Mouse (Mus musculus) forebrain, embryonic 16.5 days (tissue): Measurements from ENCODE around the gene Golt1b. TPM values are rescaled to one million over a fixed set of nuclear protein-coding genes. Genes with fewer than 3 reads are reported as not detected.

Experiments used
- ATAC-seq: fragments of 200-750 bp; cut with Nextera tagmentation; 2 replicates; pipeline ENCODE4 v1.8.0; 2017; ENCODE audit warnings: mild to moderate bottlenecking, moderate library complexity
- H3K27ac ChIP-seq: fragments of 300-500 bp; sonication (generic); 2 replicates; pipeline ENCODE4 v1.5.1; 2014; ENCODE audit warnings: low read length, control low read depth
- H3K27me3 ChIP-seq: fragments of 300-500 bp; sonication (generic); replicated peaks from 2 replicates; pipeline ENCODE4 v1.6.1; 2014; ENCODE audit warnings: low read length; ENCODE audit not compliant: control insufficient read depth, insufficient read depth
- H3K36me3 ChIP-seq: fragments of 300-500 bp; sonication (generic); 2 replicates; pipeline ENCODE4 v1.6.1; 2014; ENCODE audit not compliant: control insufficient read depth, insufficient read depth
- H3K4me1 ChIP-seq: fragments of 300-500 bp; sonication (generic); replicated peaks from 2 replicates; pipeline ENCODE4 v1.6.1; 2014; ENCODE audit warnings: low read length; ENCODE audit not compliant: control insufficient read depth, insufficient read depth
- H3K4me2 ChIP-seq: fragments of 300-500 bp; sonication (generic); 2 replicates; pipeline ENCODE4 v1.6.1; 2014; ENCODE audit warnings: mild to moderate bottlenecking, low read length, control low read depth
- H3K4me3 ChIP-seq: fragments of 300-500 bp; sonication (generic); replicated peaks from 2 replicates; pipeline ENCODE4 v1.5.1; 2014; ENCODE audit warnings: mild to moderate bottlenecking, low read length, control low read depth
- H3K9ac ChIP-seq: fragments of 300-500 bp; sonication (generic); replicated peaks from 2 replicates; pipeline ENCODE4 v1.6.1; 2014; ENCODE audit warnings: low read depth, low read length, control low read depth
- H3K9me3 ChIP-seq: fragments of 300-500 bp; sonication (generic); 2 replicates; pipeline ENCODE4 v1.6.1; 2016; ENCODE audit warnings: low read length; ENCODE audit not compliant: control insufficient read depth
- WGBS: fragments of 180-500 bp; shearing (Covaris S2); extraction: QIAGEN DNeasy Blood & Tissue Kit; methylation state at CpG from one replicate; pipeline ENCODE4 v1.1.7; 2014; 5-methylcytosine and 5-hydroxymethylcytosine counted together
- polyA plus RNA-seq: library from polyadenylated mRNA; unstranded; fragments of >200 nt; fragmentation: Nextera tagmentation; extraction: Ambion mirVana; gene quantifications from 2 replicates; pipeline ENCODE4 v1.2.1, GENCODE M21; 2015

The Golt1b gene
- polyA plus RNA-seq, 1 experiment from 2014 or later, result 86.4 TPM

GRCm38 (mm10) chr6:142379961-142380360, 7.1 kb upstream of the Golt1b start:
- 84% methylated on average over 6 of the region's 6 CpGs for WGBS
- ATAC-seq, result no peak
- no peaks in the 10 kb centered on the region for H3K9me3 ChIP-seq

GRCm38 (mm10) chr6:142381615-142382014, 5.4 kb upstream of the Golt1b start:
- no peak overlapping the region for H3K4me3 ChIP-seq
- H3K9ac ChIP-seq, result no peak overlapping the region
- H3K36me3 ChIP-seq, result peaks cover 3% of the 10 kb centered on the region; the same call in 1 of the 2 replicates
- H3K4me1 ChIP-seq, result peaks cover 4% of the 10 kb centered on the region
- H3K4me2 ChIP-seq, result no peak overlapping the region
- H3K9me3 ChIP-seq, result no peaks in the 10 kb centered on the region
- 93% methylated on average over 7 of the region's 7 CpGs for WGBS
- no peak for ATAC-seq
- H3K27ac ChIP-seq, result no peak overlapping the region
- no peaks in the 10 kb centered on the region for H3K27me3 ChIP-seq

More at GRCm38 (mm10) chr6:142379961-142380360, 7.1 kb upstream of the Golt1b start:
- no peak overlapping the region for H3K9ac ChIP-seq
- H3K27me3 ChIP-seq, result no peaks in the 10 kb centered on the region
- H3K27ac ChIP-seq, result no peak overlapping the region
- peaks cover 6% of the 10 kb centered on the region; the same call in 1 of the 2 replicates for H3K36me3 ChIP-seq
- H3K4me3 ChIP-seq, result no peak overlapping the region
- no peaks in the 10 kb centered on the region for H3K4me1 ChIP-seq
- no peak overlapping the region for H3K4me2 ChIP-seq

DNA sequence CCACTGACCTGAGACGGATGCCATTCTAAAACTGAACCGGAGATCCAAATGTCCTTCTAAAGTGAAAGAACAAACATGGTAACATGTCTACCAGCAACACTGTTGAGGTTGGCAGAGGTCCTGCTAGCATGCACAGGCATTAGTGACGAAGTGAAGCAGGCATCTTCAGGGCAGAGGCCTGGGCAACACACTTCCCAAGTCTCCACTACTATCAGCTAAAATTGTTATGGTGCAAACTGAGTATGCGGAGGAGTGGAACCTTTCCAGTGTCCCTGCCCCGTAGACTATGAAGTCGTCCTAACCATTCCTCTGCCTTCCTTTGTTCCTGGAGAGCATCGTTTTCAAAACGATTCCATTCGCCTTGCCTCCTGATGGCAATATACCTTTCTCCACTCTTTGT, 2.5 kb upstream of the Golt1b start:
- WGBS, result 89% methylated on average over 9 of the region's 9 CpGs
- H3K27ac ChIP-seq, result no peak overlapping the region
- ATAC-seq, result no peak

DNA sequence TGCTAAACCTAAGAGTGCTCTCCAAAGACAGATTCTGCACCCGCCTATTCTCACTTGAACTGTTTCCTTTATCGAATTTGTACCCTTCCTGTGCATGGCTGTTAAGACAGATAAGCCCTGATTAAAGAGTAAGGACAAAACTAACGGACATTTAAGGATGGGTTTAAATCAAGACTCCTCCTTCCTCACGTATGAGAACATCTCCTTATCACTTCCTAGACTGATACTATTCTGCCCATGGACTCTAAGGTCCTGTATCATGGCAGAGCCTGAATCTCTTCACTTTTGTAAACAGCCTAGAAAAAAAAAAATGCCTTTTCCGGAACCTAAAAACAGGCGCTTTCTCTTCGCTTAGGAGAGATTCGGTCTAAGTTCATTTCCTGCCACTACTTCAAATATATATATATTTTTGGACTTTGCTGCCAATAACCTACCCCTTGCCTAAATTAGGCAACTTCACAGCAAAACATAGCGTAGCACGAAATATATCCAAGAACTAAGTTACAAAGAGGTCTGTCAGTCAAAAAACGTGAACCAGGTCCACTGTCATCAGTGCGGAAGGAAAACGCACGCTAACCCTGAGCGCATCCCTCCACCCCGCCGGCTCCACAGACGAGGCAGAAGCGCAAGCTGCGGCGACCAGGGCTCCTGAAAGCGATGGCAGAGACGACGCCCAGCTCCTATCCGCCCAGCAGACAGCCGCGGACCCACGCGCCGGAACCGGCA, 573 bp upstream of the Golt1b start:
- no peaks in the 10 kb centered on the region for H3K27me3 ChIP-seq
- H3K4me2 ChIP-seq, result peak overlapping the region; percentile 93
- H3K36me3 ChIP-seq, result no peaks in the 10 kb centered on the region
- ATAC-seq, result peak; percentile 77
- WGBS, result 5% methylated on average over 31 of the region's 31 CpGs
- H3K9ac ChIP-seq, result peak overlapping the region; percentile 60
- H3K9me3 ChIP-seq, result no peaks in the 10 kb centered on the region
- peak overlapping the region; percentile 54; the same call in 1 of the 2 replicates for H3K27ac ChIP-seq
- peaks cover 16% of the 10 kb centered on the region for H3K4me1 ChIP-seq
- peak overlapping the region; percentile 93 for H3K4me3 ChIP-seq

More for the DNA sequence above, 2.5 kb upstream of the Golt1b start:
- no peaks in the 10 kb centered on the region for H3K27me3 ChIP-seq
- H3K4me2 ChIP-seq, result no peak overlapping the region
- H3K9ac ChIP-seq, result no peak overlapping the region
- peaks cover 16% of the 10 kb centered on the region for H3K4me1 ChIP-seq
- no peak overlapping the region for H3K4me3 ChIP-seq
- no peaks in the 10 kb centered on the region for H3K9me3 ChIP-seq
- no peaks in the 10 kb centered on the region for H3K36me3 ChIP-seq

DNA sequence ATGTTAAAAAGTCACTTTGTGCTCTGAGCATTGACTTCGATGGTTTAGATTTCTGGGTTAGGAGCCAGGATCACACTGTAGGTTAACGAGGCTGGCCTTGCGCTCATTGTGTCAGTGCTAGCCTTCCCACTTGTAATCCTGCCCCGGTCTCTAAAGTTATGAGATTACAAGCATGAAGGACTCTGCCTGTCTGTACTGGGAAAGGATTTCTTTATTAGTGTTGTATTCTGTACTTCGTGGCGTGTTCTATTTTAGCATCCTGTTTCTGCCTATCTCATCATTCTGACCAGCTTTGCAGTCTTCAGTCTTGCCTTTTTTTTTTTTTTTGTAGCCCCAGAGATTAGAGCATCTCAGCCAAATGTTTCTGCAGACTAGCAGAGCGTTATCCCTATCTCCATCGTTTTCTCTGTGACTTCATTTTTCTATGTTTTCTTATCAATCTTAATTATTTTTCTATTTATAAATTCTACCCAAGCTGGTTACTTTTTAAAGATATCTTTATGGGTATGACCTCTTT, 792 bp downstream of the Golt1b start:
- peak overlapping the region; percentile 68 for H3K4me2 ChIP-seq
- H3K36me3 ChIP-seq, result no peaks in the 10 kb centered on the region
- H3K4me1 ChIP-seq, result peaks cover 16% of the 10 kb centered on the region
- H3K27me3 ChIP-seq, result no peaks in the 10 kb centered on the region
- H3K9ac ChIP-seq, result peak overlapping the region; percentile 88
- peak overlapping the region; percentile 93 for H3K4me3 ChIP-seq
- no peak overlapping the region for H3K27ac ChIP-seq
- ATAC-seq, result no peak
- WGBS, result 20% methylated on average over 8 of the region's 8 CpGs
- H3K9me3 ChIP-seq, result no peaks in the 10 kb centered on the region

GRCm38 (mm10) chr6:142389101-142389500, 2.1 kb downstream of the Golt1b start:
- H3K9me3 ChIP-seq, result no peaks in the 10 kb centered on the region
- no peak for ATAC-seq
- peaks cover 4% of the 10 kb centered on the region; the same call in 1 of the 2 replicates for H3K36me3 ChIP-seq
- H3K9ac ChIP-seq, result no peak overlapping the region
- H3K4me3 ChIP-seq, result no peak overlapping the region
- no peaks in the 10 kb centered on the region for H3K27me3 ChIP-seq
- 88% methylated on average over 2 of the region's 2 CpGs for WGBS
- no peak overlapping the region for H3K27ac ChIP-seq
- peaks cover 16% of the 10 kb centered on the region for H3K4me1 ChIP-seq
- H3K4me2 ChIP-seq, result no peak overlapping the region

DNA sequence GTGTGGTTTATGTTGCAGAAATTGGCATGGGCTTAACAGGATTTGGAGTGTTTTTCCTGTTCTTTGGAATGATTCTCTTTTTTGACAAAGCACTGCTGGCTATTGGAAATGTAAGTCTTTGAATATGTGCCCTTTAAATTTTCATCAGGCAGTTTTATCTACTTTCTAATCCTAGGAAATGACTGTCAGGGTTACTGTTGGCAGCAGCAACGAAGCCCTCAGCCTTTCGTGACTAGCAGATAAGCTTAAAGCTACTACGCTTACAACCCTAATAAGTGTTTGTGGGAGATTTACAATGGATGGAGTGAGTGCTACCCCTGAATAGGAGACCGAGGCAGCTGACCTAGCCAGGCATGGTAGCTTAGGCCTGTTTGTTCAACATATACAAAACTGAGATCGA, 5.3 kb downstream of the Golt1b start:
- Histone ChIP-seq H3K4me2 (no peak overlapping the region), H3K27me3 (no peaks in the 10 kb centered on the region), H3K9ac (no peak overlapping the region), H3K4me3 (no peak overlapping the region), H3K9me3 (no peaks in the 10 kb centered on the region), H3K36me3 (peaks cover 7% of the 10 kb centered on the region), H3K27ac (no peak overlapping the region), H3K4me1 (peaks cover 12% of the 10 kb centered on the region)
- ATAC-seq, result no peak
- 91% methylated on average over 5 of the region's 5 CpGs for WGBS

DNA sequence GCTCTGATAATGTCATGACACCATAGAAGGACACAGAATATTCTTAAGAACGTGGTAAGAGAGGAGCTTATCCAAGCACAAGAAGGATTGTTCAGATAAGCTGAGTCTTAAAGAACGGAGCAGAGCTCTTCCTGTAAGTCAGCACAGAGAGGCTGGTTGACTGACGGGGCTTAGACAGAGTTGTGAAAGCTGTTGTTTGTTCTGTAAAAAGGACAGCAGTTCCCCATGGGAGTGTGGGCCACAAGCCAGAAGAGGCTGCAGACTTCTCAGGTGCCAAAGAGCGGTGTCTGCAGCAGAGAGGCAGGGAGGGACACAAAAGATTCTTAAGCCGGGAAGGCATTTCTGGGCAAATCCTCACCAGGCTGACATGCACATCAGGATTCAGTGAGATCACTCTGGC, 7.6 kb downstream of the Golt1b start:
- Histone ChIP-seq H3K27me3 (no peaks in the 10 kb centered on the region), H3K4me2 (no peak overlapping the region), H3K27ac (no peak overlapping the region), H3K4me3 (no peak overlapping the region), H3K9ac (no peak overlapping the region), H3K4me1 (no peaks in the 10 kb centered on the region), H3K9me3 (no peaks in the 10 kb centered on the region), H3K36me3 (peaks cover 7% of the 10 kb centered on the region)
- 79% methylated on average over 5 of the region's 5 CpGs for WGBS
- no peak for ATAC-seq

DNA sequence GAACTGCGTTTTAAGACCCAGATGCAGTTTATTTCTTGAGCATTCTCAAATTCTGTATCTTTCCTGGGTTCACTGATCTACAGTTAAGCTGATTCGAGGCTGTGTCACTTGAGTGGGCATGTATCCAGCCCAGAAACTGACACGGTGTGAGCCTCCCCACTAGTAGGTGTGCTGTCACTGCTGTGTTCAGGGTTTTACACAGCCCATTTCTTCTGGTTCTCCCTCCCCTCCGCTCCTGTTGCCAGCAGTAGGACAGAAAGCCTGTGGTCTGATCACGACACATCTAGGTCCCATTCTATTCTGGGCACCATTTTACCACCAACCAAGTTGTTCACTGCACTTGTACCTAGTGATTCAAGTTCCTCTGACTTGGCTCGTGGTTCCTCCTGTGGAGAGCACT, 8.7 kb downstream of the Golt1b start:
- no peak for ATAC-seq
- Histone ChIP-seq H3K9ac (no peak overlapping the region), H3K4me2 (no peak overlapping the region), H3K27me3 (no peaks in the 10 kb centered on the region), H3K36me3 (peaks cover 7% of the 10 kb centered on the region), H3K9me3 (no peaks in the 10 kb centered on the region), H3K27ac (no peak overlapping the region), H3K4me1 (no peaks in the 10 kb centered on the region), H3K4me3 (no peak overlapping the region)
- 96% methylated on average over 6 of the region's 6 CpGs for WGBS
